Mouse (Mus musculus) midbrain, embryonic 14.5 days (tissue): ENCODE results near the gene March4. TPM values are rescaled to one million over a fixed set of nuclear protein-coding genes. Genes with fewer than 3 reads are reported as not detected.

Source experiments
- ATAC-seq: fragments of 200-750 bp; cut with Nextera tagmentation; 2 replicates; pipeline ENCODE4 v1.8.0; 2017; ENCODE audit warnings: moderate number of reproducible peaks, moderate library complexity; ENCODE audit not compliant: low FRiP score, low TSS enrichment
- DNase-seq: peaks from one replicate; pipeline ENCODE4 v3.0.0-alpha.2; 2015
- H3K27ac ChIP-seq: fragments of 300-500 bp; sonication (generic); replicated peaks from 2 replicates; pipeline ENCODE4 v1.5.1; 2014; ENCODE audit warnings: mild to moderate bottlenecking, low read depth, low read length, moderate library complexity
- H3K27me3 ChIP-seq: fragments of 300-500 bp; sonication (generic); 2 replicates; pipeline ENCODE4 v1.6.1; 2014; ENCODE audit warnings: low read length, control low read depth, mixed read lengths; ENCODE audit not compliant: control insufficient read depth, insufficient read depth
- H3K36me3 ChIP-seq: fragments of 300-500 bp; sonication (generic); 2 replicates; pipeline ENCODE4 v1.6.1; 2014; ENCODE audit warnings: low read length, control low read depth; ENCODE audit not compliant: control insufficient read depth, insufficient read depth
- H3K4me1 ChIP-seq: fragments of 300-500 bp; sonication (generic); 2 replicates; pipeline ENCODE4 v1.6.1; 2014; ENCODE audit warnings: mild to moderate bottlenecking, antibody characterized with exemption, low read length, control low read depth; ENCODE audit not compliant: control insufficient read depth, insufficient read depth
- H3K4me2 ChIP-seq: fragments of 300-500 bp; sonication (generic); 2 replicates; pipeline ENCODE4 v1.6.1; 2014; ENCODE audit warnings: mild to moderate bottlenecking, low read length, moderate library complexity
- H3K4me3 ChIP-seq: fragments of 300-500 bp; sonication (generic); replicated peaks from 2 replicates; pipeline ENCODE4 v1.5.1; 2014; ENCODE audit warnings: low read depth, low read length
- H3K9ac ChIP-seq: fragments of 300-500 bp; sonication (generic); replicated peaks from 2 replicates; pipeline ENCODE4 v1.6.1; 2014; ENCODE audit warnings: mild to moderate bottlenecking, low read length, moderate library complexity
- H3K9me3 ChIP-seq: fragments of 300-500 bp; sonication (generic); 2 replicates; pipeline ENCODE4 v1.6.1; 2016; ENCODE audit warnings: low read length, control low read depth, mixed read lengths; ENCODE audit not compliant: control insufficient read depth
- WGBS: fragments of 180-500 bp; shearing (Covaris S2); extraction: QIAGEN DNeasy Blood & Tissue Kit; methylation state at CpG from one replicate; pipeline ENCODE4 v1.1.7; 2014; 5-methylcytosine and 5-hydroxymethylcytosine counted together
- polyA plus RNA-seq: library from polyadenylated mRNA; unstranded; fragments of >200 nt; fragmentation: Nextera tagmentation; extraction: Ambion mirVana; gene quantifications from 2 replicates; pipeline ENCODE4 v1.2.1, GENCODE M21; 2014

The March4 gene
- 5.2 and 5.7 TPM in 2 replicates for polyA plus RNA-seq

GRCm38 (mm10) chr1:72536611-72537351 is at the start of gene March4:
March4 (minus strand) TSS chr1:72536930.
- peak within 1 kb of the TSS; percentile 65 for H3K4me3 ChIP-seq
- peak within 1 kb of the TSS; percentile 88 for H3K4me2 ChIP-seq
- DNase-seq (peak; percentile 77), ATAC-seq (peak; percentile 74)
- no peaks in the 10 kb centered on the region for H3K9me3 ChIP-seq
- no peaks in the 10 kb centered on the region for H3K36me3 ChIP-seq
- peaks cover 26% of the 10 kb centered on the region for H3K4me1 ChIP-seq
- peak within 1 kb of the TSS; percentile 76 for H3K9ac ChIP-seq
- WGBS: under 1% methylated on average over 41 of the region's 41 CpGs
- peak within 1 kb of the TSS; percentile 83 for H3K27ac ChIP-seq
- H3K27me3 ChIP-seq: no peaks in the 10 kb centered on the region

GRCm38 (mm10) chr1:72585971-72586875 is 49.5 kb upstream of the March4 start:
- Histone ChIP-seq H3K9ac (no peak overlapping the region; the same call in 1 of the 2 replicates), H3K4me2 (no peak overlapping the region), H3K36me3 (peaks cover 45% of the 10 kb centered on the region), H3K4me3 (no peak overlapping the region), H3K27me3 (no peaks in the 10 kb centered on the region), H3K27ac (no peak overlapping the region), H3K4me1 (peaks cover 10% of the 10 kb centered on the region), H3K9me3 (no peaks in the 10 kb centered on the region)
- WGBS: 89% methylated on average over 17 of the region's 17 CpGs
- ATAC-seq (no peak), DNase-seq (no peak)

- Histone ChIP-seq H3K4me1 (peaks cover 10% of the 10 kb centered on the region), H3K9me3 (no peaks in the 10 kb centered on the region), H3K36me3 (peaks cover 28% of the 10 kb centered on the region), H3K9ac (peak overlapping the region; percentile 62), H3K4me3 (peak overlapping the region; percentile 72), H3K27ac (peak overlapping the region; percentile 94; the same call in 1 of the 2 replicates), H3K4me2 (peak overlapping the region; percentile 64), H3K27me3 (no peaks in the 10 kb centered on the region)
- no peak for ATAC-seq
- no peak for DNase-seq
- WGBS: 72% methylated on average over 4 of the region's 4 CpGs
Observed at GRCm38 (mm10) chr1:72583906-72584305, 47.2 kb upstream of the March4 start.

GRCm38 (mm10) chr1:72582947-72583731 is 46.4 kb upstream of the March4 start, which contains the start of gene Smarcal1:
Smarcal1 (plus strand) TSS chr1:72583251.
- H3K9me3 ChIP-seq: no peaks in the 10 kb centered on the region
- ATAC-seq (peak; percentile 99), DNase-seq (peak; percentile 97)
- under 1% methylated on average over 25 of the region's 25 CpGs for WGBS
- H3K36me3 ChIP-seq: peaks cover 24% of the 10 kb centered on the region
- peak within 1 kb of the TSS; percentile 64 for H3K4me2 ChIP-seq
- peak within 1 kb of the TSS; percentile 62 for H3K9ac ChIP-seq
- no peaks in the 10 kb centered on the region for H3K27me3 ChIP-seq
- peak within 1 kb of the TSS; percentile 72 for H3K4me3 ChIP-seq
- H3K27ac ChIP-seq: peak within 1 kb of the TSS; percentile 94
- peaks cover 15% of the 10 kb centered on the region for H3K4me1 ChIP-seq

GRCm38 (mm10) chr1:72578806-72579205 is 42.1 kb upstream of the March4 start:
- no peaks in the 10 kb centered on the region for H3K9me3 ChIP-seq
- no peak overlapping the region for H3K27ac ChIP-seq
- H3K27me3 ChIP-seq: no peaks in the 10 kb centered on the region; the same call in 1 of the 2 replicates
- ATAC-seq (no peak), DNase-seq (peak; percentile 69)
- H3K36me3 ChIP-seq: no peaks in the 10 kb centered on the region
- H3K4me2 ChIP-seq: no peak overlapping the region
- no peak overlapping the region for H3K9ac ChIP-seq
- no peak overlapping the region for H3K4me3 ChIP-seq
- whole genome bisulfite sequencing: 33% methylated on average over 4 of the region's 4 CpGs
- peaks cover 20% of the 10 kb centered on the region for H3K4me1 ChIP-seq

- no peaks in the 10 kb centered on the region; the same call in 1 of the 2 replicates for H3K27me3 ChIP-seq
- H3K9ac ChIP-seq: no peak overlapping the region
- no peak overlapping the region for H3K4me3 ChIP-seq
- WGBS: 31% methylated on average over 15 of the region's 15 CpGs
- no peak overlapping the region for H3K4me2 ChIP-seq
- peaks cover 17% of the 10 kb centered on the region for H3K4me1 ChIP-seq
- DNase-seq: peak; percentile 20
- H3K36me3 ChIP-seq: no peaks in the 10 kb centered on the region
- no peak for ATAC-seq
- no peaks in the 10 kb centered on the region for H3K9me3 ChIP-seq
- no peak overlapping the region for H3K27ac ChIP-seq
Observed at GRCm38 (mm10) chr1:72578351-72578750, 41.6 kb upstream of the March4 start.

GRCm38 (mm10) chr1:72577481-72577922 is 40.8 kb upstream of the March4 start:
- H3K4me3 ChIP-seq: no peak overlapping the region
- no peaks in the 10 kb centered on the region for H3K36me3 ChIP-seq
- 3% methylated on average over 12 of the region's 12 CpGs for WGBS
- peak overlapping the region; percentile 45 for H3K4me2 ChIP-seq
- peak overlapping the region; percentile 18; the same call in 1 of the 2 replicates for H3K9ac ChIP-seq
- DNase-seq (peak; percentile 61), ATAC-seq (peak; percentile 34; the same call in 1 of the 2 replicates)
- H3K27ac ChIP-seq: no peak overlapping the region
- H3K27me3 ChIP-seq: no peaks in the 10 kb centered on the region; the same call in 1 of the 2 replicates
- H3K9me3 ChIP-seq: no peaks in the 10 kb centered on the region
- H3K4me1 ChIP-seq: peaks cover 17% of the 10 kb centered on the region

- no peak overlapping the region for H3K4me3 ChIP-seq
- H3K36me3 ChIP-seq: no peaks in the 10 kb centered on the region
- H3K9me3 ChIP-seq: no peaks in the 10 kb centered on the region
- H3K9ac ChIP-seq: no peak overlapping the region
- no peak overlapping the region for H3K4me2 ChIP-seq
- H3K27me3 ChIP-seq: no peaks in the 10 kb centered on the region; the same call in 1 of the 2 replicates
- H3K4me1 ChIP-seq: peaks cover 17% of the 10 kb centered on the region
- H3K27ac ChIP-seq: no peak overlapping the region
- ATAC-seq (no peak), DNase-seq (peak; percentile 50)
- 50% methylated on average over 4 of the region's 4 CpGs for WGBS
Observed at GRCm38 (mm10) chr1:72575121-72575520, 38.4 kb upstream of the March4 start.
